Comparison of ENCODE assay signal across 17 mouse cellular contexts in genomic region chr1:133215360-133215700, GRCm38 (mm10). TPM values are rescaled to one million over a fixed set of nuclear protein-coding genes. Genes with fewer than 3 reads are reported as not detected.
DNase-seq lines count a peak whose midpoint lies in the region; ATAC-seq and TF ChIP-seq lines count a peak whose summit lies in the region.
"Had no signal": no experiment of that assay in that cellular context is flagged by ENCODE, and none has a peak within 500 bp of the region (broad histone marks: within the 10 kb centered on the region; RNA-seq: fewer than 3 reads in every experiment).

No protein-coding gene starts in this region.

- no peak overlapping the region for H3K4me2 ChIP-seq in kidney, embryonic 16.5 days (replicated peaks; ENCODE audit: low read depth, low read length)
- no peak overlapping the region for H3K4me2 ChIP-seq in embryonic facial prominence, embryonic 13.5 days
- H3K4me2 ChIP-seq: heart, embryonic 12.5 days; liver, embryonic 11.5 days; lung, embryonic 15.5 days had no signal

- H3K36me3 ChIP-seq in kidney, embryonic 16.5 days (ENCODE audit: insufficient read depth, low read length) = no peaks in the 10 kb centered on the region
- H3K36me3 ChIP-seq in embryonic facial prominence, embryonic 10.5 days (replicated peaks) = no peaks in the 10 kb centered on the region
- H3K36me3 ChIP-seq in embryonic facial prominence, embryonic 13.5 days = no peaks in the 10 kb centered on the region
- no peaks in the 10 kb centered on the region for H3K36me3 ChIP-seq in limb, embryonic 10.5 days
- H3K36me3 ChIP-seq in thymus, adult 2 months (ENCODE audit: control insufficient read depth, insufficient read depth, low read length) = no peaks in the 10 kb centered on the region
- H3K36me3 ChIP-seq: G1E; heart, embryonic 12.5 days; lung, embryonic 15.5 days had no signal

- H3K27ac ChIP-seq in kidney, embryonic 16.5 days (ENCODE audit: low read length) = no peak overlapping the region
- H3K27ac ChIP-seq in embryonic facial prominence, embryonic 10.5 days (replicated peaks) = peak overlapping the region; percentile 71
- no peak overlapping the region for H3K27ac ChIP-seq in embryonic facial prominence, embryonic 13.5 days
- H3K27ac ChIP-seq in limb, embryonic 10.5 days = peak overlapping the region; percentile 53
- H3K27ac ChIP-seq in thymus, adult 2 months (ENCODE audit: control insufficient read depth, insufficient read depth, low read length) = no peak overlapping the region
- H3K27ac ChIP-seq: lung, embryonic 15.5 days; macrophage had no signal

- 0 out of 2 replicates have a peak overlapping the region, but pooled peaks have one; percentile 17 for H3K9ac ChIP-seq in kidney, embryonic 16.5 days (replicated peaks; ENCODE audit: low read length)
- H3K9ac ChIP-seq in embryonic facial prominence, embryonic 13.5 days = 0 out of 2 replicates have a peak overlapping the region, but pooled peaks have one; percentile 40
- H3K9ac ChIP-seq: heart, embryonic 12.5 days; lung, embryonic 15.5 days had no signal

- peaks cover 13% of the 10 kb centered on the region; the same call in 1 of the 2 replicates for H3K4me1 ChIP-seq in kidney, embryonic 16.5 days (ENCODE audit: insufficient read depth, low read length)
- H3K4me1 ChIP-seq in embryonic facial prominence, embryonic 10.5 days = peaks cover 78% of the 10 kb centered on the region
- H3K4me1 ChIP-seq in embryonic facial prominence, embryonic 13.5 days = peaks cover 52% of the 10 kb centered on the region
- peaks cover 72% of the 10 kb centered on the region for H3K4me1 ChIP-seq in limb, embryonic 10.5 days
- no peaks in the 10 kb centered on the region for H3K4me1 ChIP-seq in thymus, adult 2 months (replicated peaks; ENCODE audit: control insufficient read depth, insufficient read depth, low read length)

- no peak for TF ChIP-seq CTCF in thymus, adult 2 months (IDR thresholded peaks at IDR 0.05; ENCODE audit: borderline replicate concordance, control insufficient read depth, extremely low read depth, insufficient read depth, low read length, poor library complexity)

- TF ChIP-seq POLR2A in thymus, adult 2 months (IDR thresholded peaks at IDR 0.05; ENCODE audit: control insufficient read depth, extremely low read depth, insufficient read depth, low read length, poor library complexity) = no peak

- DNase-seq in kidney, adult 9 months = no peak
- DNase-seq in embryonic facial prominence, embryonic 10.5 days (ENCODE audit: low spot score) = no peak
- DNase-seq in limb, embryonic 10.5 days (ENCODE audit: low spot score) = no peak
- no peak for DNase-seq in kidney, adult 18-20 months
- no peak for DNase-seq in thymus, adult 2 months
- DNase-seq: cerebellum, postnatal 36 days; heart, postnatal 4 days; retina, postnatal 1 day; thymus, postnatal 36 days had no signal

- 64% methylated on average over 3 of the region's 3 CpGs for WGBS in kidney, embryonic 16.5 days
- 79% methylated on average over 3 of the region's 3 CpGs for WGBS in embryonic facial prominence, embryonic 10.5 days
- 83% methylated on average over 3 of the region's 3 CpGs for WGBS in embryonic facial prominence, embryonic 13.5 days
- WGBS in limb, embryonic 10.5 days = 76% methylated on average over 3 of the region's 3 CpGs
- 98% methylated on average over 3 of the region's 3 CpGs for WGBS in thymus, adult 2 months

- ATAC-seq in kidney, embryonic 16.5 days (ENCODE audit: low FRiP score, low TSS enrichment) = no peak
- no peak for ATAC-seq in embryonic facial prominence, embryonic 13.5 days (ENCODE audit: insufficient number of reproducible peaks, insufficient read depth, low FRiP score, low TSS enrichment, low read depth)
- ATAC-seq: intestine, embryonic 16.5 days had no signal

- H3K27me3 ChIP-seq in kidney, embryonic 16.5 days (ENCODE audit: insufficient read depth, low read length) = no peaks in the 10 kb centered on the region
- H3K27me3 ChIP-seq in embryonic facial prominence, embryonic 10.5 days (replicated peaks; ENCODE audit: low read depth, poor library complexity, severe bottlenecking) = peaks cover 33% of the 10 kb centered on the region
- peaks cover 6% of the 10 kb centered on the region for H3K27me3 ChIP-seq in embryonic facial prominence, embryonic 13.5 days
- H3K27me3 ChIP-seq in limb, embryonic 10.5 days (ENCODE audit: low read depth, poor library complexity, severe bottlenecking) = peaks cover 52% of the 10 kb centered on the region
- H3K27me3 ChIP-seq in thymus, adult 2 months (ENCODE audit: control insufficient read depth, insufficient read depth, low read length) = no peaks in the 10 kb centered on the region
- H3K27me3 ChIP-seq: heart, embryonic 12.5 days; lung, embryonic 15.5 days had no signal

- no peak overlapping the region for H3K4me3 ChIP-seq in kidney, embryonic 16.5 days (ENCODE audit: low read length)
- no peak overlapping the region for H3K4me3 ChIP-seq in embryonic facial prominence, embryonic 10.5 days
- H3K4me3 ChIP-seq in embryonic facial prominence, embryonic 13.5 days = no peak overlapping the region
- no peak overlapping the region for H3K4me3 ChIP-seq in limb, embryonic 10.5 days
- no peak overlapping the region for H3K4me3 ChIP-seq in thymus, adult 2 months (ENCODE audit: control insufficient read depth, insufficient read depth, low read length)
- H3K4me3 ChIP-seq: heart, embryonic 12.5 days; lung, embryonic 15.5 days had no signal

- no peaks in the 10 kb centered on the region for H3K9me3 ChIP-seq in kidney, embryonic 16.5 days (ENCODE audit: low read length)
- H3K9me3 ChIP-seq in embryonic facial prominence, embryonic 10.5 days = no peaks in the 10 kb centered on the region
- no peaks in the 10 kb centered on the region for H3K9me3 ChIP-seq in embryonic facial prominence, embryonic 13.5 days
- no peaks in the 10 kb centered on the region for H3K9me3 ChIP-seq in limb, embryonic 10.5 days (replicated peaks)
- H3K9me3 ChIP-seq: G1E; heart, embryonic 12.5 days; lung, embryonic 15.5 days had no signal

RNA-seq across cellular contexts. Expression of gene Plekha6, which starts 51.3 kb away (rescaled TPM):
- polyA plus RNA-seq in kidney, embryonic 16.5 days (2015; fragmentation: Nextera tagmentation; extraction: Ambion mirVana) = 8.5 and 9.7 TPM in 2 replicates
- polyA plus RNA-seq in embryonic facial prominence, embryonic 10.5 days (2016; fragmentation: Nextera tagmentation; extraction: Ambion mirVana) = 3.4 and 3.7 TPM in 2 replicates
- polyA plus RNA-seq in embryonic facial prominence, embryonic 13.5 days (2015; fragmentation: Nextera tagmentation; extraction: Ambion mirVana) = 4.0 and 5.0 TPM in 2 replicates
- polyA plus RNA-seq in limb, embryonic 10.5 days (2016; fragmentation: Nextera tagmentation; extraction: Ambion mirVana) = 1.4 and 2.3 TPM in 2 replicates
- polyA plus RNA-seq in thymus, adult 2 months (2012; rRNA removed) = 5.1 and 9.4 TPM in 2 replicates
- polyA plus RNA-seq: macrophage had no signal

Comparison
In these comparisons a context has a peak if more than half of its experiments do, and no peak if none do; other contexts are left out.
1. H3K27ac ChIP-seq: peak in embryonic facial prominence, embryonic 10.5 days (single experiment) and limb, embryonic 10.5 days (single experiment); none in kidney, embryonic 16.5 days (single experiment), embryonic facial prominence, embryonic 13.5 days (single experiment) and thymus, adult 2 months (single experiment).